Mouse (Mus musculus) embryonic fibroblast, embryonic 13.5 days (primary cell): ENCODE measurements around the gene Fbxo30.

Experiments used
- CTCF ChIP-seq: IDR thresholded peaks from 2 replicates; pipeline ENCODE4 v1.5.1; 2011; ENCODE audit warnings: mild to moderate bottlenecking, control low read depth, low read length, moderate library complexity, borderline replicate concordance; ENCODE audit not compliant: insufficient read depth
- POLR2A ChIP-seq: IDR thresholded peaks from 2 replicates; pipeline ENCODE4 v1.6.1; 2011; ENCODE audit warnings: low read depth, mild to moderate bottlenecking, control low read depth, low read length, moderate library complexity

GRCm38 (mm10) chr10:11344536-11345468, 63.7 kb downstream of the Fbxo30 start:
- TF ChIP-seq POLR2A (no peak), CTCF (no peak)
